Mouse (Mus musculus): Measurements from ENCODE around the gene Sync.

- TF ChIP-seq CTCF (IDR thresholded peaks at IDR 0.05; ENCODE audit: borderline replicate concordance, control insufficient read depth, extremely low read depth, insufficient read depth, low read length, poor library complexity) (no peak), POLR2A (IDR thresholded peaks at IDR 0.05; ENCODE audit: control insufficient read depth, extremely low read depth, insufficient read depth, low read length, poor library complexity) (no peak)
Measured at GRCm38 (mm10) chr4:129259101-129259500, 28.3 kb upstream of the Sync start.

Data from thymus, adult 2 months (tissue).